Mouse (Mus musculus) C2C12 (cell line): ENCODE measurements around the gene Abhd14a. TPM values are rescaled to one million over a fixed set of nuclear protein-coding genes. Genes with fewer than 3 reads are reported as not detected.

ENCODE experiments used
- H3K27me3 ChIP-seq: one replicate; pipeline ENCODE4 v1.6.1; 2011; ENCODE audit not compliant: control insufficient read depth, insufficient read depth, insufficient read length
- H3K36me3 ChIP-seq: one replicate; pipeline ENCODE4 v1.6.1; 2011; ENCODE audit not compliant: control insufficient read depth, insufficient read depth
- H3K4me3 ChIP-seq: one replicate; pipeline ENCODE4 v1.5.1; 2011; ENCODE audit warnings: mild to moderate bottlenecking, control low read depth; ENCODE audit not compliant: poor library complexity, insufficient read depth, severe bottlenecking
- H3K79me2 ChIP-seq: one replicate; pipeline ENCODE4 v1.6.1; 2011; ENCODE audit not compliant: control insufficient read depth, insufficient read depth
- H3K79me3 ChIP-seq: one replicate; pipeline ENCODE4 v1.6.1; 2011; ENCODE audit warnings: low read depth, control low read depth
- H3ac ChIP-seq: one replicate; pipeline ENCODE3; 2011; ENCODE audit warnings: low read depth; ENCODE audit not compliant: control insufficient read depth, insufficient read length
- CEBPB ChIP-seq: IDR thresholded peaks from one replicate; pipeline ENCODE4 v1.6.1; 2011; ENCODE audit warnings: low read depth, mild to moderate bottlenecking, control low read depth, moderate library complexity
- CTCF ChIP-seq: IDR thresholded peaks from one replicate; pipeline ENCODE4 v1.5.1; 2011; ENCODE audit not compliant: control insufficient read depth, insufficient read depth, insufficient read length
- FOSL1 ChIP-seq: IDR thresholded peaks from one replicate; pipeline ENCODE4 v1.8.0; 2011; ENCODE audit warnings: mild to moderate bottlenecking, low read length; ENCODE audit not compliant: poor library complexity, insufficient read depth, severe bottlenecking
- MAX ChIP-seq: IDR thresholded peaks from one replicate; pipeline ENCODE4 v1.6.1; 2011; ENCODE audit warnings: mild to moderate bottlenecking, control low read depth
- MYOD1 ChIP-seq: IDR thresholded peaks from one replicate; pipeline ENCODE4 v1.6.1; 2011; ENCODE audit warnings: low read depth; ENCODE audit not compliant: control insufficient read depth, insufficient read length
- MYOG ChIP-seq: IDR thresholded peaks from one replicate; pipeline ENCODE4 v1.6.1; 2011; ENCODE audit not compliant: control insufficient read depth, insufficient read length; ENCODE audit errors: extremely low read depth
- USF1 ChIP-seq: IDR thresholded peaks from one replicate; pipeline ENCODE4 v1.6.1; 2011; ENCODE audit warnings: low read depth, mild to moderate bottlenecking, control low read depth, moderate library complexity
- polyA plus RNA-seq: library from polyadenylated mRNA; unstranded; fragments of >200 nt; fragmentation: generic; extraction: Trizol; gene quantifications from one replicate; pipeline ENCODE4 v1.2.1, GENCODE M21; 2012; ENCODE audit warnings: missing spikeins

The Abhd14a gene
- polyA plus RNA-seq, 1 experiment, result 18.4 TPM

DNA sequence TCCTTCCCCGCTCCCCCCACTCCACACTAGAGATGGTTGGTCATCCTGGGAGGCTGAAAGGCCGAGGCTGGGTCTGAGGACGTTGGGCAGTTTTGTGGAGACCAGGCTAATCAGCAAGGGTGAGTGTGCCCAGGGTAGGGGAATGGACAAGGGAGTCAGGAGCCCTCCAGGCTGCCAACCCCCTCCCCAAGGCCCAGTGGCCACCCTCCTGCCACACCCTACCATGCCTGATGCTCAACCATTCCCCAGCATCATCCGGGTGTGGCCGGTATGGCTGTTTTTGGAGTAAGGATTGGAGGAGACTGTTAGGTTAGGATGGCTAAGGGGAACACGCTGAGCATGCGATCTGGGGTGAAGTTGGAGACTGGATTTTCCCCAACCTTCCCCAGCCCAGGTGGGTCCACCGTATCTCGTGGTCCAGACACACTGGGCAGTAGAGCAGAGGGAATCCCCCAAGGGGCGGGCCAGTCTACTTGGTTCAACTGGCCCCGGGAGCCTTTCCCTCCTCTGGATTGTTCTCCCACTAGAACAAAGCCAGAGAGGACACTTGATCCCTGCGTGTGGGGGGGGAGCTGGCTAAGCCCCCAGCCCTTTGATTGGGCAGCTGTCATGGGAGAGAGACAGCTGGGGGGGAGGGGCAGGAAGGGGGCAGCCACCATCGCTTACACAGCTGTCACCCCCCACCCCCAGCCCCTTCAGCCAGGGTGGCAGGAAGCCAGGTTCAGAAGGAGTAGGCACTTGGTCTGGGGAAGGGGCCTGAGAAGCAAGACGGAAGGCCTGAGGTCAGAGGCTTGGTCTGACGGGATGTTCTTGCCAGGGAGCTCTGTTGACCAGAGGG, 9.1 kb upstream of the Abhd14a start:
- TF ChIP-seq MYOD1, result peak; percentile 52
- TF ChIP-seq CEBPB, result no peak
- Histone ChIP-seq H3K4me3 (peak overlapping the region; percentile 24), H3ac (peak overlapping the region; percentile 1)

DNA sequence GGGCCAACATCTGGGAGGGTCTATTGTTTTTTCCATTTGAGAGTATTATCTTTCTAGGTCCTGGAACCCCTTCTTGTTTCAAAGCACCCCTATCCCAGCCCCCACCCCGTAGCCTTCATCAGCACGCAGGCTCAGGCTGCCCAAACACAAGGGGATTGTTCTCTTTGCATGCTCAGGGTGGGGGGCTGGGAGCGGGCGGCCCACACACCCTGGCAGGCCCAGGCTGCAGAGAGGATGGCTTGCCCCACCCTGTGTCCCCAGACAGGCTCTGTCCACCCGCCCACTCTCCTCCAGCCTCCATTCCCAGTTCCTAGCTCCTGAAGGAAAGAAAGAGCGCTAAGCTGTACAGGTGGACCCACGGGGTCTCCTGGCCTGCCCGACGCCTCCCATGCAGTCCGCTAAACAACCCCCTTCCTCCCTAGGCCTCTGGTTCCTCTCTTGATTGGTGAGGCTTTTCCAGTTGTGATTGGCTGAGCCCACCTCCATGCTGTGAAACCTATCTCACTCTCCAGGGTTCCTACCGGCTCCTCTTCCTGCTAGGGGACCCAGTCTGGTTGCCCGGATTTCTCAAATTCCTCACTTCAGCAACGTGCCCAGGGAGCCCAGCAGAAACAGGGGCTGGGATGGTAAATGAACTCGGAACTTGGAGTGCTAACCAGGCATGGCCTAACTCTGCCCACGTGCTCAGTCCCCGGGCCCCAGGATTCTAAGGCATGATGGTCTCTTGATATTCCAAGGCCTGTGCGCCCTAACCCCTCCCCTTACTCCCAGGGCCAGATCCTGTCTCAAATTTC, 7.6 kb upstream of the Abhd14a start:
- Histone ChIP-seq H3K36me3 (peaks cover 20% of the 10 kb centered on the region), H3K79me3 (peaks cover 58% of the 10 kb centered on the region), H3K27me3 (no peaks in the 10 kb centered on the region), H3K4me3 (peak overlapping the region; percentile 63), H3K79me2 (peaks cover 63% of the 10 kb centered on the region), H3ac (peak overlapping the region; percentile 85)
- TF ChIP-seq CTCF (no peak), FOSL1 (no peak), MYOD1 (no peak), MAX (peak; percentile 69), CEBPB (no peak), MYOG (no peak), USF1 (peak; percentile 61)

More for the DNA sequence above, 9.1 kb upstream of the Abhd14a start:
- H3K36me3 ChIP-seq, result peaks cover 31% of the 10 kb centered on the region
- peaks cover 59% of the 10 kb centered on the region for H3K79me3 ChIP-seq
- no peaks in the 10 kb centered on the region for H3K27me3 ChIP-seq
- peaks cover 72% of the 10 kb centered on the region for H3K79me2 ChIP-seq

DNA sequence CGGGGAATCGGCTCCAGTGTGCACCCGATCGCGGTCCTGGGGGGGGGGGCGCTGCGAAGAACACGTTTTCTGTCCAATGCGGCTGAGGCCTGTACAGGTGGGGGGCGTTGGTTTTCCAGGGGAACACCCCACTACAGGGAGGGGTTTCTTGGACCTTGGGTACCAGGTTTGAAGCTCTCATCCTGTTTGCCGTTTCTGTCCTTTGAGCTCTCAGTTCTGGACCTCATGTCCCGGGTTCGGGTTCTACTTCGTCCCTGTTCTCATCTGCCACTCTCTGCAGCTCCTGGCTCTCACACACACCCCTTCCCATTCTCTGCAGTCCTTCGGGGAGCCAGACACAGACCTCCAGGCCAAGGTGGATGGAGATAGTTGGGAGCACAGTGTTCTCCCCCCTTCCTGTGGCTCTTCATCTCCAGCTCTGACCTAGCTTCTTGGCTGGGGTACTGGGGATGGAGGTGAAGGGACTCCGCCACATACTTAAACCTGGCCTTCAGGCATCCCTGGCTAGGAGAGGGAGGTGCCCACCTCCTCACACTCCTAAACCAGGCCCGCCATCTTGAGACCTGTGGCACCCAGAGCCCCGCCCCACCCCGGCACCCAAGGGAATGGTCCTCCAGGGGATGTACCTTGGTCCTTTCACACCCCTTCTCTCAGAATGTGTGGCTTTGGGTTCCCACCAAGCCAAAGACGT, 6.7 kb upstream of the Abhd14a start:
- Histone ChIP-seq H3K79me2 (peaks cover 55% of the 10 kb centered on the region), H3ac (peak overlapping the region; percentile 85), H3K36me3 (peaks cover 11% of the 10 kb centered on the region), H3K27me3 (no peaks in the 10 kb centered on the region), H3K79me3 (peaks cover 55% of the 10 kb centered on the region), H3K4me3 (peak overlapping the region; percentile 63)
- no peak for TF ChIP-seq CTCF
- TF ChIP-seq MYOG, result no peak
- no peak for TF ChIP-seq FOSL1
- no peak for TF ChIP-seq MYOD1
- TF ChIP-seq USF1, result no peak
- TF ChIP-seq CEBPB, result no peak
- no peak for TF ChIP-seq MAX

DNA sequence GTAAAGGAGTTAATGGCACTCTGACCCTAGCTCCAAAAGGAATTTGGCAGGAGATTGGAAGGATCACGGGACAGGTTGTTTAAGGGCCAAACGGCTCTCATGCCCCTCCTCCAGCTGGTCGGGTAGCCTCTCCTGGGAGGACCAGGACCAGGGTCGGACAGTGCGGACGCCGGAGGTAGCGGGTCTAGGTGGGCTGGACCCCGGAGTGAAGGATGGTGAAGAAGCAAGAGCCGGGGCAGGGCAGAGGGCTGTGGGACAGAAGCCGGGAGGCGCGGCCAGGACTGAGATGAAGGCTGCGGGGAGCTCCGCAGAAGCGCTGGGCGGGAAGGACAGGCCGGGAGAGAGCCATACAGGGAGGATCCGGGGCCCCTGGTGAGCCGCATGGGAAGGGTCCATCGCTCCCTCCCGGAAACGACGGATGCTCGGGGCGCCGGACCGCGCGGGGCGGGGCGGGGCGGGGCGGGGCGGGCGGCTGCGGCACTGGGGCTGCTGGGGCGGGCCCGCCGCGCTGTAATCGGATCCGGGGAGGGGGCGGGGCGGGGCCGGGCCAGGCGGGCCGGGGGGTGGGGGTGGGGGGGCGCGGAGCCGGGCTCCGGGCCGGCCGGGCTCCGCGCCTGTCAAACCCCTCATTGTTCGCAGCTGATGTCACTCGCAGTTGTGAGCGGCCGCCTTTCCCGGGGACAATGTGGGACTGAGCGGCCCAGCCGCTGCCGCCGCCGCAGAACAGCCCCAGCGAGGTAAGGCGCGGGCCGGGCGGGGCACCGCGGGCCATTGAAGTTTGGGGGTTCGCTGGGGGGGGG, 6.0 kb upstream of the Abhd14a start, which contains the start of gene Pcbp4:
Gene Pcbp4, plus strand, starts transcription at position 21 of the 800 bp plus-strand sequence.
- peak within 1 kb of the TSS; percentile 63 for H3K4me3 ChIP-seq
- TF ChIP-seq USF1 (no peak), FOSL1 (no peak), MAX (no peak), MYOD1 (no peak), MYOG (no peak), CTCF (no peak), CEBPB (no peak)
- peaks cover 7% of the 10 kb centered on the region for H3K36me3 ChIP-seq
- no peaks in the 10 kb centered on the region for H3K27me3 ChIP-seq
- H3K79me2 ChIP-seq, result peaks cover 47% of the 10 kb centered on the region
- peak within 1 kb of the TSS; percentile 87 for H3ac ChIP-seq
- H3K79me3 ChIP-seq, result peaks cover 47% of the 10 kb centered on the region

DNA sequence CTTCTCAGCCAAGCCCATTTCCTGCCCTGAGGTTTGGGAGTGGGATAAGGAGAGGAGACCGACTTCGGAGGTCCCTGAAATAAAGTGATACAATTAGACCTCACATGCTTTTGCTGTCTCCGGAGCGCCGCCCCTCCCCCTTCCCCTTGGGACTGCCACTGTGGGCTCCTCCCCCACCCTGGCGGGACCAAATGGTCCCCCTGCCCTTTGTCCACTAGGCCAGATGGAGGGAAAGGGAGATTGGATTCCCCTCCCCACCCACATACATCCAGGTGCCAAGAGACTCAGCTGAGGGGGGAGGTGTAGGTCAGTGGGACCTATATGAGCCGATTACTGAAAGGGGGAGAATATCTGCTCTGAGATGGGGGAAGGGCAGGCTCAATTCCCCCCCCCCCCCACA, 5.3 kb upstream of the Abhd14a start:
- no peaks in the 10 kb centered on the region for H3K27me3 ChIP-seq
- H3K36me3 ChIP-seq, result peaks cover under 1% of the 10 kb centered on the region
- peaks cover 41% of the 10 kb centered on the region for H3K79me3 ChIP-seq
- H3K4me3 ChIP-seq, result peak overlapping the region; percentile 63
- no peak overlapping the region for H3ac ChIP-seq
- peaks cover 41% of the 10 kb centered on the region for H3K79me2 ChIP-seq
- no peak for TF ChIP-seq MYOG
- TF ChIP-seq USF1, result no peak
- no peak for TF ChIP-seq MYOD1
- TF ChIP-seq CEBPB, result no peak
